Mouse (Mus musculus) left cerebral cortex, postnatal 14 days (tissue): ENCODE data around the gene Polr2f. TPM values are rescaled to one million over a fixed set of nuclear protein-coding genes. Genes with fewer than 3 reads are reported as not detected.

Source experiments
- DNase-seq, 2 experiments: peaks; one replicate each; pipeline ENCODE4 v3.0.0; 2021 to 2022; ENCODE audit warnings: low spot score in 2 of 2, mixed read lengths in 1 of 2
- intact Hi-C: fragments of 180-260 bp; cut with DNase I; formaldehyde crosslinking; loops from one replicate; pipeline ENCODE4 v1.15.1; 2025
- total RNA-seq, 2 experiments: library from RNA; stranded (reverse); gene quantifications; 2 replicates each; pipeline ENCODE4 v1.2.3; 2021

Polr2f gene
- total RNA-seq, 2 experiments from 2014 or later: 109 to 114 TPM

DNA sequence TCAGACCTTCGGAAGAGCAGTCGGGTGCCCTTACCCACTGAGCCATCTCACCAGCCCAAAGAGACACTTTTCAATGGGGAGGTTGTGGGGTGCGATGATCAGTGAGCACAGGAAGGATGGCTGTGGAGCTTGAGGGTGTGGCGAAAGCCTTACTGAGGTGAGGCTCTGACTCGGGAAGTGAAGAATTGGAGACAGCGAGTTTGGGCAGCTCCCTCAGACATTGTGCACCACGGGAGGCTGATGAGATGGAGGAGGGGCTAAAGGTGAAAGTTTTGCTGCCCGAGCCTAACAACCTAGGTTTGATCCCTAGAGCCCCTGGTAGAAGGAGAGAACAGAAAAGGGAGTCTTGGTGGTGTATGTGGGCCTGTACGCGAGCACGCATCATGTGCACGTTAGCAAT lies 2.5 kb downstream of the Polr2f start:
- DNase-seq: no peak
- intact Hi-C loops: loop anchor here (10.0 kb wide), 1 partner anchor 49 kb away; no protein-coding TSS in a partner anchor

DNA sequence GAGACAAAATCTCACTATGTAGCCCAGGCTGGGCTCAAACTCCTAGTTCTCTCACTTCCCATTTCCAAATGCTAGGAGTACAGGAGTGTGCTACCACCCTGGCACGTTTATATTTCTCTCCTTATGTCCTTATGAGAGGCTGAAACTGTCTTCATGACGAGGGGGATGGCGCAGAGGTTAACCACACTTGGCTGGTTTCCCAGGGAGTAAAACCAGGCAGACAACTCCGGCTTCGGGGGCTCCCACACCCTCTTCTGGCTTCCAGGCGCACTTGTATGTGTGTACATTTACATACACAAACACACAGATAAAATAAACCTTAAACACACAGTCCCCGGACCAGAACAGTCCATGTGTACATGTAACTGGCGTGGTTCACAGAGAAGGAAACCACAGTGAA lies 3.2 kb downstream of the Polr2f start:
- intact Hi-C loops: loop anchor here (10.0 kb wide), 1 partner anchor 49 kb away; no protein-coding TSS in a partner anchor
- DNase-seq: no peak

DNA sequence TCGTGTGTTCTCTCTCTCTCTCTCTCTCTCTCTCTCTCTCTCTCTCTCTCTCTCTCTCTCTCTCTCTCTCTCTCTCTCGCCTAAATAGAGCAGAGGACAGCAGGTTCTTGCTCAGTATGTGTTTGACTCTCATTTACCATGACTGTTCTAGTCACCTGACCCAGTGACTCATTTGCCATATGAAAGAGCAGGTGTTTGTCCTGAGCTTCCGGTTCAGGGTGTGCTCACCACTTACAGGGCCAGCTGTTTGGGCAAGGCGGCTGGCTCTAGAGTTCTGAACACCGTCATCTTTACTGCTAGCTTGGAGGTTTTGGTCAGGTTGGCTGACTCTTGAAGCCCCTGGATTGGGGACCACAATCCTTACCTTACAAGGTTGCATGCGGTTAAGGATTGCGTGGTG lies 4.7 kb downstream of the Polr2f start:
- intact Hi-C loops: loop anchor here (10.0 kb wide), 1 partner anchor 51 kb away; no protein-coding TSS in a partner anchor
- no peak for DNase-seq

DNA sequence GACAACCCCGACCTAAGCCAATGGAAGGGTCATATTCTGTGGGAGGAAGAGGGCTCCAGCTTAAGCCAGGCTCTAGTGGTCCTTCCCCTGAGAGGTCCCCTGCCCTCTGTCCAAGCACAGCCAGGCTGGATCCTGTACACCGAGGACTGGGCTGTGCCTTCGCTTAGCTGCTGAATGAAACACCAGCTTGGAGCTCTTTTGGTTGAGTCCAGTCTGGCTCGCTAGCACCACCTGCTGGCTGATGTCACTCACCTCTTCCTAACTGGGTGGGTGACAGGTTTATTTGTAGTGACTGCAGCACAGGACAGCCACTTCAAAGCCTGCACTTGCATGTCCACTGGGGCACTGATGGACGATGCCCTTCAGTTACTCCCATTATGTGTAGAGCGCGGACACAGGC lies 7.7 kb downstream of the Polr2f start:
- intact Hi-C loops: loop anchor here (10.0 kb wide), 1 partner anchor 54 kb away; no protein-coding TSS in a partner anchor
- peak; percentile 79 to 84 for DNase-seq

GRCm38 (mm10) chr15:79151881-79152280 lies 11.1 kb downstream of the Polr2f start:
- intact Hi-C loops: no loop called here
- DNase-seq: peak; percentile 36 to 54

GRCm38 (mm10) chr15:79152709-79153108 lies 11.9 kb downstream of the Polr2f start:
- DNase-seq: no peak
- intact Hi-C loops: no loop called here

DNA sequence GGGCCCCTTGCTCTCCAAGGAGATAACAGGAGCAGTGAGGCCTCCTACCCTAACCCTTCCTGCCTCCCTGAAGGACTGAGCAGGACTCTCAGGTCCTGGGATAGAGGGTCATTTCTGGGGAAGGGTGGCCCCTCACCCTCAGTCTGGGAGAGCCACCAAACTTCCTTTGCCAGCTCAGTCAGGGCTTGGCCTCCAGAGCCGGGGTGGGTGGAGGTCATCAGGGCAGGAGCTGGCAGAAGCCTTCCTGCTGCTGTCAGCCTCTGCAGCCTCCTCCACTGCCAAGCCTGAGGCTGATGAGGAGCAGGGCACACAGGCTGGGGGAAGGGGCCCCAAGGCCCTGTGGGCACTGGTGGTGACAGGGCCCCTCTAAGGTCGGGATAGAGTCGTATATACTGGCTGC lies 14.8 kb downstream of the Polr2f start:
- intact Hi-C loops: no loop called here

DNA sequence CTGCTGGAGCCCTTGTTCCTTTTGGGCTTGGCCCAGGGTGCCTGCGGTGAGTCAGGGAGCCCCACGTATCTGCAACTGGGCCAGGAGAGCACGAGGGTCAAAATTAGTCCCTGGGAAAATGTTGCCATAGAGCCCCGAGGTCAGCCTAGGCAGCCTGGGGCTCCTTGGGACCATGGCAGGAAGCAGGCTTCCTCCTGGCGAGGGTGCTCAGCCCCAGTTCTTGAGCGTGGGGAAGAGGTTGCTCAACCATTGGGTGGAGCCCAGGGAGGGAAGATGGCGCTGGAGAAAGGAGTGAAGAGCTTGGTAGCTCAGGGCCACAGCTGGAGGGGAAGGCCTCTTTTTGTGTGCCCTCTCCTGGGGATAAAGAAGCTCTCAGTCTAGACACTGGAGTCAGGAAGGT lies 21.5 kb downstream of the Polr2f start:
- intact Hi-C loops: loop anchor here (10.0 kb wide), 1 partner anchor 52 kb away; no protein-coding TSS in a partner anchor
- DNase-seq: no peak

More for the DNA sequence above, 14.8 kb downstream of the Polr2f start:
- no peak for DNase-seq

- DNase-seq: no peak
- intact Hi-C loops: loop anchor here (10.0 kb wide), 1 partner anchor 52 kb away; no protein-coding TSS in a partner anchor
These were observed 22.0 kb downstream of the Polr2f start for GRCm38 (mm10) chr15:79162822-79163221.

DNA sequence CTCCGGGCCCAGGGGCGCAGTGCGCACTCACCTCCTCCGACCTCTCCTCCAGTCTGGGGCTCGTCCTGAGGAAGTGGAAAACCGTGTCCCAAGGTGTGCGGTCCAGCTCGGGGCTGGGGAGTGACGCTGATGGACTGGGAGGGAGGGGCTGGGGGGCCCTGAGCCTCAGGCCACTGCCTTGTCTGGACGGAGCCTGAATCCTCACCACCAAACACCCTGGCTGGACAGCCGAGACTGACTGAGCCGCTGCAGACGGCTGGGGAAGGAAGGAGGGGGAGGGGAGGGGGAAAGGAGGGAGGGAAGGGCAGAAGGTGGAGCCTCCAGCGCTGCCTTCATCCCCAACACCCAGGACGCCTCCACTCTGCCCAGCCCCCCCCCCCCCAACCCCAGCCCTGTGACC lies 23.4 kb downstream of the Polr2f start:
- intact Hi-C loops: loop anchor here (10.0 kb wide), 1 partner anchor 51 kb away; no protein-coding TSS in a partner anchor
- no peak for DNase-seq

DNA sequence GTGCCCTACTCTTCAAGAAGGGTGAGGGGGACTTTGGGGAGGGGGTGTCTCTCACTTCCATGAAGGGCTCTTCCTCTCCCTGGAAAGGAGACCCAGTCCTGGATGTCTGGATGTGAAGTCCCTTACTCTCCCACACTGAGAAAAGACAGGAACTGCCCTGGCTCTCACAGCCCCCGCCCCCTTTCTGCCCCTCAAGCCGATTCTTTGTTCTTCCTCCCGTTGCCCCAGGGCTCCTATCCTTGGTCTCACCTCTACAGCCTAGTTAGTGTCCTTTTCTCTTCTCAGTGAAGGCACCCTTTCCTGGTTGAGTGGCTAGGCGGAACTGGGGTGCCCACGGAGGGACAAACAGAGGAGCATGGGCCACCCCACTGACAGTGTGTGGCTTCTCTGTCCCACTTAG lies 24.3 kb downstream of the Polr2f start, which contains the start of gene Sox10:
Gene Sox10, minus strand, starts transcription at position 101 of the 400 bp plus-strand sequence.
- DNase-seq: no peak
- intact Hi-C loops: loop anchor here (10.0 kb wide), 1 partner anchor 50 kb away; no protein-coding TSS in a partner anchor

DNA sequence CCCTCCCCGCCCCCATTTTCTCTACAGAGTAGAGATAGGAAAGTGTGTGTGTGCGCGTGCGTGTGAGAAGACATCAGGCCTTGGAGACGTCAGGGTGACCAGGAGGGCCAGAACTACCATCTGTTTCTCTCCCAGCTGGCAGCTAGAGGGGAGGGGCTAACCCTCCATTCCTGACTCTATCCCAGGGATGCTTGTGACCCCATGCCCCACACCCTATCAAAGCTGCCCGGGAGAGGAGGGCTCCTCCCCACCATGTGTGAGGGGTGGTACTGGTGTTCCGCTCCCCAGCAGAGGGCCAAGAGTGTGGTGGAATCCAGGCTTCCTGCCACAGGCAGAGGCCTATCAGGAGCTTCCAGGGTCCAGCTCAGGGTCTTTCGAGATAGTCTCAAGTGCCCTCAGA lies 25.9 kb downstream of the Polr2f start:
- intact Hi-C loops: loop anchor here (10.0 kb wide), 1 partner anchor 48 kb away; no protein-coding TSS in a partner anchor
- no peak for DNase-seq

GRCm38 (mm10) chr15:79176905-79177304 lies 36.1 kb downstream of the Polr2f start:
- intact Hi-C loops: no loop called here
- DNase-seq: no peak

DNA sequence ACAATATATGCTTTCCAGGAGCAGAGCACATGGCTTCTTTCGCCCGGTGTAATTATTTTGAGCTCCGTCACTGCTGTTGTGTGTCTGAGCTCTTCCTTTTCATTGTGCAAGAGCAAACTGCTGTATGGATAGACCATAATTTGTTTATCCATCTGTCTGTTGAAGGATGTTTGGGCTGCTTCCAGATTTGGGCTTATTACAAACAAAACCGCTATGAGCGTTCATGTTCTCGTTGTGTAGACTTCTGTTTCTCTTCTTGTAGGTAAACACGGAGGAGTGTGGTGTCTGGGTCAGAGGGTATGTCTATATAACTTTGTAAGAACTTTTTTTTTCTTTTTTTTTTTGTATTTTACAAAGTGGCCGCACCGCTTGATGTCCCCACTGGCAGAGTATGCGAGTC lies 44.4 kb downstream of the Polr2f start:
- intact Hi-C loops: no loop called here
- DNase-seq: no peak

DNA sequence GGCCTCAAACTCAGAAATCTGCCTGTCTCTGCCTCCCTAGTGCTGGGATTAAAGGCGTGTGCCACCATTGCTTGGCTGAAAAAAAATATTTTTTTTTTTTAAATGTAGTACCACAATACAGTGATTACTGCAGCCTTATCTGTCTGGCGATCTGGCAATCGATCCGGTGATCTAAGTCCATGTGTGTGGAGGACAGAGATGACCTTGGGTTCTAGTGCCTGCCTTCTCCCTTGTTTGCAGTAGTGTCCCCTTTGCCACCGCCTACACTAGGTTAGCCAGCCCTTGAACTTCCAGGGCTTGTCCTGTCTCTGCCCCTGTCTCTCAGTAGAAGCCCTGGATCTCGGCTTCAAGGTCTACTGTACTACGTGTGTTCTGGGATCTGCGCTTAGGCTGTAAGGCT lies 47.0 kb downstream of the Polr2f start:
- intact Hi-C loops: no loop called here

DNA sequence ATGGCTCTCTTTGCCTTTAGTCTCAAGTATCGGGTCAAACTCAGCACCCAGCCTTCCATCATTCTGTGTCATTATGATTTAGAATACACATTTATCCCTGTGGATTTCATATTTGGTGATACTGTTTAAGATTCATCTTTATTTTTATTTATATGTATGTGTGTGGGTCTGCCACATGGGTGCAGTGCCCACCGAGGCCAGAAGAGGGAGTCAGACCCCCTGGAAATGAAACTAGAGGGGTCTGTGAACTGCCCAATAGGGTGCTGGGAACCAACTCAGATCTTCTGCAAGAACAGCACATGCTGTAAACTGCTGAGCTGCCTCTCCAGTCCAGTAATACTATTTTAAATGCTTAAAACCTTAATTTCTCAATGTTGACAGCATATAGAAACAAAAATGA lies 50.6 kb downstream of the Polr2f start:
- DNase-seq: no peak
- intact Hi-C loops: no loop called here

More for the DNA sequence above, 47.0 kb downstream of the Polr2f start:
- no peak for DNase-seq

DNA sequence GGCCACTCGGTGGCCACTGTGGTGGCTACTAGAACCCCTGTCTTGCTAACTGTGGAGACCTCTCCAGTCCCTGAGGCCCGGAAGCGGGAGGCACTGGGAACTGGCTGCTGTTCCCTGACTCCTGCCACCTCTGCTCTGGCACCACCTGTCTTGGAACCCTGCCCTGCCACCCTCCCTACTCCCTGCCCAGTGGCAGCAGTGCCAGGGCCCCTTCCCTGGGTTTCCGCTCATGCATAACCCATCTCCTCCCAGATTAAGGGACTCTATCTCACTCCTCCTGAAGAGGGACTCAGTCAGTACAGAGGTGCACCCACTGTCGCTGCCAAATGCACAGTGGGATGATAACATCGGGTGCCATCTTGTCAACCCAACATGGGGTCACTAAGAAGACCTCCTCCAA lies 51.6 kb downstream of the Polr2f start:
- intact Hi-C loops: no loop called here
- DNase-seq: no peak

- intact Hi-C loops: no loop called here
- peak; percentile 41 to 68 for DNase-seq
These were observed 52.4 kb downstream of the Polr2f start for GRCm38 (mm10) chr15:79192885-79193845.

GRCm38 (mm10) chr15:79194048-79194447 lies 53.2 kb downstream of the Polr2f start:
- no peak for DNase-seq
- intact Hi-C loops: no loop called here

DNA sequence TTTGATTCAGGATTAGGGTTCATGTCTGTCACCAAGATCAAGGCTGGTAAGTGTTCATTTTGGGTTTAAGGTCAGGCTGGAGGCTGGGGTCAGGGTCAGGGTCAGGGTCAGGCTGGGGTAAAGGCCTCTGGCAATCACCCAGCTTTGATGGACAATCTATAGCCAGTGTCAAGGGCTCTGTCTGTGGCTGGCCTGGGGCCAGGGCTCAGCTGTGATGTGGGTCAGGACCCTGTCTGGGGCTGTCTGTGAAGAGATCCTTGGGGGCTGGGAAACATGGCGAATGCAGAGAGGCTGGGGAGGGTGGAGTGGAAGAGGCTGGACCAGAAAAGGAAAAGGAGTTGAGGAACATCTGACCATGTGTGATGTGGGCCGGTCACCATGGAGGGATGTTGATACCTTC lies 54.1 kb downstream of the Polr2f start:
- intact Hi-C loops: no loop called here
- DNase-seq: no peak
